Mouse (Mus musculus): ENCODE measurements around the gene Olfm2. TPM values are rescaled to one million over a fixed set of nuclear protein-coding genes. Genes with fewer than 3 reads are reported as not detected.

The Olfm2 gene
- polyA plus RNA-seq, 1 experiment from 2014 or later = 75.0 TPM

GRCm38 (mm10) chr9:20663956-20664355, 82.2 kb downstream of the Olfm2 start:
- H3K4me2 ChIP-seq (replicated peaks) = 0 out of 2 replicates have a peak overlapping the region, but pooled peaks have one; percentile 4
- WGBS = 81% methylated on average over 2 of the region's 2 CpGs
- peaks cover 54% of the 10 kb centered on the region for H3K36me3 ChIP-seq
- no peaks in the 10 kb centered on the region for H3K27me3 ChIP-seq
- peak overlapping the region; percentile 68 for H3K27ac ChIP-seq
- H3K9me3 ChIP-seq (replicated peaks) = no peaks in the 10 kb centered on the region
- H3K4me3 ChIP-seq = no peak overlapping the region
- peak; percentile 16 for ATAC-seq (ENCODE audit: low FRiP score)
- H3K9ac ChIP-seq = 0 out of 2 replicates have a peak overlapping the region, but pooled peaks have one; percentile 6
- H3K4me1 ChIP-seq = peaks cover 50% of the 10 kb centered on the region

GRCm38 (mm10) chr9:20662874-20663273, 83.3 kb downstream of the Olfm2 start:
- WGBS = 65% methylated on average over 8 of the region's 8 CpGs

GRCm38 (mm10) chr9:20662325-20662724, 83.8 kb downstream of the Olfm2 start:
- H3K9me3 ChIP-seq (replicated peaks) = no peaks in the 10 kb centered on the region
- H3K27ac ChIP-seq = peak overlapping the region; percentile 68
- H3K9ac ChIP-seq = no peak overlapping the region
- no peak overlapping the region for H3K4me3 ChIP-seq
- H3K36me3 ChIP-seq = peaks cover 66% of the 10 kb centered on the region
- ATAC-seq (ENCODE audit: low FRiP score) = 0 out of 2 replicates have a peak, but pooled peaks have one; percentile 17
- H3K4me2 ChIP-seq (replicated peaks) = no peak overlapping the region
- H3K4me1 ChIP-seq = peaks cover 50% of the 10 kb centered on the region
- 58% methylated on average over 3 of the region's 3 CpGs for WGBS
- H3K27me3 ChIP-seq = no peaks in the 10 kb centered on the region

More at GRCm38 (mm10) chr9:20662874-20663273, 83.3 kb downstream of the Olfm2 start:
- Histone ChIP-seq H3K4me1 (peaks cover 50% of the 10 kb centered on the region), H3K36me3 (peaks cover 61% of the 10 kb centered on the region), H3K4me3 (no peak overlapping the region), H3K9me3 (replicated peaks) (no peaks in the 10 kb centered on the region), H3K4me2 (replicated peaks) (no peak overlapping the region), H3K27me3 (no peaks in the 10 kb centered on the region), H3K27ac (peak overlapping the region; percentile 68), H3K9ac (peak overlapping the region; percentile 15; the same call in 1 of the 2 replicates)
- peak; percentile 45 for ATAC-seq (ENCODE audit: low FRiP score)

DNA sequence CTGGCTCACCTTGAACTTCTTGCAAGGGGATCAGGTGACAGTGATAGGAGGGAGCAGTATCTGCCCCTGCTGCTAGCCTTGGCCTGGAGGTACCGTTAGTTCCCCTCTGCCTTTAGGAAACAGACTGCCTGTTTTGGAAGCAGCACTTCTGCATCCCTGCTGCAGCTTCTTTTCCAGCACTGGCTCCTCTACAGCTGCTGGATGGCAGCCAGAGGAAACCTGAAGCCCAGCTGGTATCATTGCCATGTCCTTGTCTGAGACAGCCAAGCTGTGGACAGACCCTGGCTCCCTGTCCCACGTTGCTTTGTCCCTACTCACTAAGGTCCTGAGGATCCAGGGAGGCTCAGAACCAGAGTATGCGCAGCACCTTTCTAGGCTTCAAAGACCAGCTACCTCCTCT, 88.6 kb downstream of the Olfm2 start:
- no peak overlapping the region for H3K4me2 ChIP-seq (replicated peaks)
- 91% methylated on average over 3 of the region's 3 CpGs for WGBS
- no peak overlapping the region for H3K9ac ChIP-seq
- ATAC-seq (ENCODE audit: low FRiP score) = no peak
- H3K27ac ChIP-seq = no peak overlapping the region
- H3K36me3 ChIP-seq = peaks cover 75% of the 10 kb centered on the region
- H3K4me1 ChIP-seq = peaks cover 28% of the 10 kb centered on the region
- no peak overlapping the region for H3K4me3 ChIP-seq
- H3K27me3 ChIP-seq = no peaks in the 10 kb centered on the region
- H3K9me3 ChIP-seq (replicated peaks) = no peaks in the 10 kb centered on the region

DNA sequence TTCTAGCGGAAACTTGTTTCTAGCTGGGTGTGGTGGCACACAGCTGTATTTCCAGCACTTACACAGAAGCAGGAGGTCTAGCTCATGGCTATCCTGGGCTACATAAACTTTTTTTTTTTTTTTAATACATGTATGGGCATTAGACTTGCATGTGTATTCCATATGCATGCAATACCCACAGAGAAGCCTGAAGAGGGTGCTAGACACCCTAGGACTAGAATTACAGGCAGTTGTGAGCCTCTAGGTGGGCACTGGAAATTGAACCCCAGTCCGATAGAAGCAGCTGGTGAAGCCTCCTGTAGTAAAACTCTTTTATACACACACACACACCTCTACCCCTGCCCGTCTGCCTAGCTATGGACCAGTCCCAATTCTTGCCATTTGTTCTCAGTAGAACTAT, 92.3 kb downstream of the Olfm2 start:
- Histone ChIP-seq H3K4me1 (peaks cover 32% of the 10 kb centered on the region), H3K9me3 (replicated peaks) (no peaks in the 10 kb centered on the region), H3K4me2 (replicated peaks) (peak overlapping the region; percentile 83; the same call in 1 of the 2 replicates), H3K9ac (no peak overlapping the region), H3K4me3 (no peak overlapping the region), H3K27me3 (no peaks in the 10 kb centered on the region), H3K27ac (no peak overlapping the region), H3K36me3 (peaks cover 49% of the 10 kb centered on the region)
- ATAC-seq (ENCODE audit: low FRiP score) = no peak
- WGBS = 92% methylated on average over 3 of the region's 3 CpGs

- Histone ChIP-seq H3K36me3 (peaks cover 48% of the 10 kb centered on the region), H3K4me1 (peaks cover 32% of the 10 kb centered on the region), H3K9ac (peak overlapping the region; percentile 89), H3K4me3 (peak overlapping the region; percentile 92), H3K27me3 (no peaks in the 10 kb centered on the region), H3K4me2 (replicated peaks) (peak overlapping the region; percentile 83), H3K27ac (no peak overlapping the region; the same call in 1 of the 2 replicates), H3K9me3 (replicated peaks) (no peaks in the 10 kb centered on the region)
- no peak; the same call in 1 of the 2 replicates for ATAC-seq (ENCODE audit: low FRiP score)
- WGBS = 0% methylated on average over 25 of the region's 25 CpGs
Observed at GRCm38 (mm10) chr9:20652260-20652658, 93.9 kb downstream of the Olfm2 start.

- Histone ChIP-seq H3K27ac (peak within 1 kb of the TSS; percentile 68), H3K4me2 (replicated peaks) (peak within 1 kb of the TSS; percentile 83), H3K4me1 (peaks cover 32% of the 10 kb centered on the region), H3K36me3 (peaks cover 48% of the 10 kb centered on the region), H3K9ac (peak within 1 kb of the TSS; percentile 89), H3K9me3 (replicated peaks) (no peaks in the 10 kb centered on the region), H3K4me3 (peak within 1 kb of the TSS; percentile 92), H3K27me3 (no peaks in the 10 kb centered on the region)
- under 1% methylated on average over 45 of the region's 45 CpGs for WGBS
- ATAC-seq (ENCODE audit: low FRiP score) = peak; percentile 100
Observed at GRCm38 (mm10) chr9:20651602-20652259, 94.4 kb downstream of the Olfm2 start, which contains the start of gene Pin1. Gene Pin1, plus strand, starts transcription at chr9:20652095.

DNA sequence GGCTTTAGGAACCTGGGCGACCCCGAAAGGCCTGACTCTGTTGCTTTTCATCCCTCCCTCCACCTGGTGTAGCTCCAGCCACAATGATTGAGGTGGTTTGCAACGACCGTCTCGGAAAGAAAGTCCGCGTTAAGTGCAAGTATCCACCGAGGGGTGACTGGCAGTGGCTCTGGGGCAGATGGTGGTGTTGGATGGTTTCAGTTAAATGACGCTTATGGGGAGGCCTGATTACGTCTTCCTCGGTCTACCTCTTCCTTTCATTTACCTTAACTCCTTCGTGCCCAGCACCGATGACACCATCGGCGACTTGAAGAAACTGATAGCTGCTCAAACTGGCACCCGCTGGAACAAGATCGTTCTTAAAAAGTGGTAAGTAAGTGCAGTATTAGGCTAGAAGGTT, 101.0 kb downstream of the Olfm2 start:
- no peaks in the 10 kb centered on the region for H3K27me3 ChIP-seq

DNA sequence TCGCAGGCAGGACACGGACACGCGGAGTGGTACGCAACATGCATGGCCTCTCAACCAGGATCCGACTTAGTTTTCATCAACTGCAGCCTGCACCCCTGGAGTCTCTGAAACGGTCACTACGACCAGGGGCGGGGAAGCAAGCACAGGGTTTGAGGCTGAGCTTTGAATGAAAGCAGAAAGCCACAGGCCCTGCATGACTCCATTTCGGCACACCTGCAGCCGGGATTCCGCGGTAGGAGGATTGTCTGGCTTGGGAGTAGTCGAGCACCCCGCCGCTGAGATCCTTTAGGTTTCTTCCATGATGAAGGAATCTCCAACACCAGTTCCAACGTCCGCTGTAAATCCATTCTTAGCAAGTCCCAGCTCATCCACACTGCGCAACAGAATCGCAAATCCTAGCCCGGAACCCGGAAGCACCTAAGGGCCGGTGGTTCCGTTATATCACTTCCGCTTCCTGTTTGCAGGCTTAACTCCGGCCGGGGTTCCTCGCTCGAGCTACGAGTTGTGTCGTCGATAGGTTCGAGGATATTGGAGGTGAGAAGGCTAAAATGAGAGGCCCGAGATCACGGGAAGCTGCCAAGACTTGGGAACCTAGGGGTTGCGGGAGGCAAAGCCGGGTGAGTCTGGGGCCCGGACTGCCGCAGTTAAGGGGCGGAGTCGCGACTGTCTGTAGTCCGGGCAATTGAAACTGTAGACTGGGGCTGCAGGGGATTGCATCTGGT, 101.6 kb downstream of the Olfm2 start, which contains the start of gene Fbxl12:
TSS of gene Fbxl12 (minus strand) at position 408 of the 722 bp plus-strand sequence.
- peaks cover 32% of the 10 kb centered on the region for H3K36me3 ChIP-seq
- H3K4me2 ChIP-seq (replicated peaks) = peak within 1 kb of the TSS; percentile 98
- H3K4me1 ChIP-seq = peaks cover 31% of the 10 kb centered on the region
- ATAC-seq (ENCODE audit: low FRiP score) = peak; percentile 30
- H3K4me3 ChIP-seq = peak within 1 kb of the TSS; percentile 88
- WGBS = under 1% methylated on average over 43 of the region's 43 CpGs
- no peaks in the 10 kb centered on the region for H3K27me3 ChIP-seq
- peak within 1 kb of the TSS; percentile 88 for H3K9ac ChIP-seq
- peak within 1 kb of the TSS; percentile 93 for H3K27ac ChIP-seq
- H3K9me3 ChIP-seq (replicated peaks) = no peaks in the 10 kb centered on the region

More for the DNA sequence above, 101.0 kb downstream of the Olfm2 start:
- peak overlapping the region; percentile 88 for H3K9ac ChIP-seq
- no peak for ATAC-seq (ENCODE audit: low FRiP score)
- peaks cover 31% of the 10 kb centered on the region for H3K4me1 ChIP-seq
- peak overlapping the region; percentile 83 for H3K27ac ChIP-seq
- no peaks in the 10 kb centered on the region for H3K9me3 ChIP-seq (replicated peaks)
- peak overlapping the region; percentile 98 for H3K4me2 ChIP-seq (replicated peaks)
- WGBS = 6% methylated on average over 17 of the region's 17 CpGs
- peaks cover 32% of the 10 kb centered on the region for H3K36me3 ChIP-seq
- peak overlapping the region; percentile 88 for H3K4me3 ChIP-seq

DNA sequence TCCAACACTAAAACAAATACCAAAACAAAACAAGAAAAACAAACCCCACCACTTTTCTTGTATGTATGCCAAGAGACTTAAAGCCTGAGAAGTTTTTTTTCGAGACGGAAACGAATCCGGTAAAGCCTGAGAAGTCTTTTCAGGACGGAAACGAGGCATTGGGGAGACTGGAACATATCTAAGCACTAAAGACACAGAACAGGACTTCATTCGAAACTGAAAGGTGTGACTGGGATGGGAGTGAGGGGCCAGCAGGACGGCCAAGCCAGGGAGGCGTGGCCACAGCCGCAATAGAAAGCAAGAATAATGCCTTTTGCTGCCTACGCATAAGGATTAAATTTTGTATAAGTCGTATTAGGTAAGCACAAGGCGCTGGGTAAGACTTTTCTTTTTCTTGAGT, 102.4 kb downstream of the Olfm2 start:
- no peaks in the 10 kb centered on the region for H3K27me3 ChIP-seq
- peak overlapping the region; percentile 88 for H3K4me3 ChIP-seq
- no peak for ATAC-seq (ENCODE audit: low FRiP score)
- 11% methylated on average over 13 of the region's 13 CpGs for WGBS
- H3K9ac ChIP-seq = peak overlapping the region; percentile 88
- H3K9me3 ChIP-seq (replicated peaks) = no peaks in the 10 kb centered on the region
- H3K4me1 ChIP-seq = peaks cover 31% of the 10 kb centered on the region
- H3K36me3 ChIP-seq = peaks cover 30% of the 10 kb centered on the region
- H3K4me2 ChIP-seq (replicated peaks) = peak overlapping the region; percentile 98
- peak overlapping the region; percentile 93; the same call in 1 of the 2 replicates for H3K27ac ChIP-seq

DNA sequence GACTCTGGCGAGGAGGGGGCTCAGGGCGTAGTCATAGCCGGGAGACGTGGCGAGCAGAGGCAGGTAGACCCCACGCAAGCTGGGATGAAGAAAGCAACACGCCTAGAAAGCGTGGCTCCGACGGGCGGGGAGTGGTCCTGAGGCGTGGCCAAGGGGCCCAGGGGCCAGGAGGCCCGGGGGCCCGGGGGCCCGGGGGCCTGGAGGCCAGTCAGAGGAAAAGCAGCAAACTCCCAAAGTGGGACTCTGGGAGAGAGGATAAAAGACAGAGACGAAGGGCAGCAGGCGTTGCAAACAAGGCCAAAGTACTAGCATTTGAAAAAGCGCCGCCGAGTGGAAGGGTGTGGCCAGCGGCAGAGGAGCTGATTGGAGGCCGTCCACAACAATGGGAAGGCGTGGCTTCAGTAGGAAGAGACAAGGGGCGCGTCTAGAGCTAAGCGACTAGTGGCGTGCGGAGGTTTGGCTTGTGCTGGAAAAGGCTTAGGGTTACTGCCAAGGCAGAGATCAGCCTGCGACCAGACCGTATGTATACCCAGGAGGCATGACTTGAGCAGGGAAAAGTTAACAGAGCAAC, 103.2 kb downstream of the Olfm2 start:
- 1% methylated on average over 30 of the region's 30 CpGs for WGBS
- peaks cover 31% of the 10 kb centered on the region for H3K4me1 ChIP-seq
- no peaks in the 10 kb centered on the region for H3K27me3 ChIP-seq
- peak; percentile 86 for ATAC-seq (ENCODE audit: low FRiP score)
- H3K9me3 ChIP-seq (replicated peaks) = no peaks in the 10 kb centered on the region
- H3K36me3 ChIP-seq = peaks cover 30% of the 10 kb centered on the region
- H3K4me3 ChIP-seq = peak overlapping the region; percentile 88
- peak overlapping the region; percentile 98 for H3K4me2 ChIP-seq (replicated peaks)
- H3K9ac ChIP-seq = peak overlapping the region; percentile 88
- peak overlapping the region; percentile 93 for H3K27ac ChIP-seq

Measured in hindbrain, embryonic 12.5 days (tissue).